Mouse (Mus musculus): ENCODE measurements at regions not wholly inside any gene's neighbourhood (a gene's known extent, or its start where the extent isn't known, plus 50 kb on each side); places are given as distances from the start of the nearest gene placed in this dataset.

GRCm38 (mm10) chr13:102036001-102036400, 268.0 kb upstream of the Pik3r1 start:
- TF ChIP-seq EP300 (IDR thresholded peaks at IDR 0.05; ENCODE audit: low read depth) (no peak), CTCF (IDR thresholded peaks at IDR 0.05; ENCODE audit: low read depth) (no peak)
- Histone ChIP-seq H3K9ac (replicated peaks) (no peak overlapping the region), H3K4me1 (ENCODE audit: insufficient read depth) (0 out of 2 replicates have a peak, but pooled peaks cover 2% of the 10 kb centered on the region), H3K4me3 (ENCODE audit: low read depth, low read length) (no peak overlapping the region), H3K36me3 (replicated peaks; ENCODE audit: insufficient read depth, low read length) (no peaks in the 10 kb centered on the region), H3K4me2 (ENCODE audit: low read depth, low read length) (no peak overlapping the region), H3K9me3 (ENCODE audit: low read length) (no peaks in the 10 kb centered on the region), H3K27ac (ENCODE audit: low read depth) (no peak overlapping the region), H3K27me3 (ENCODE audit: insufficient read depth, low read length) (no peaks in the 10 kb centered on the region)
- ATAC-seq (no peak), DNase-seq (no peak)
- 81% methylated on average over 5 of the region's 5 CpGs for WGBS (ENCODE audit: insufficient replicate concordance)

- Histone ChIP-seq H3K27ac (ENCODE audit: low read depth) (no peak overlapping the region), H3K4me2 (ENCODE audit: low read depth, low read length) (no peak overlapping the region)
- WGBS (ENCODE audit: insufficient replicate concordance): 69% methylated on average over 7 of the region's 7 CpGs
These were observed 269.0 kb upstream of the Pik3r1 start for GRCm38 (mm10) chr13:102036819-102037624.

GRCm38 (mm10) chr13:102060213-102060612, 292.2 kb upstream of the Pik3r1 start:
- no peak for ATAC-seq
- no peak for DNase-seq

More at GRCm38 (mm10) chr13:102036819-102037624, 269.0 kb upstream of the Pik3r1 start:
- H3K9ac ChIP-seq (replicated peaks): no peak overlapping the region
- 0 out of 2 replicates have a peak, but pooled peaks cover 2% of the 10 kb centered on the region for H3K4me1 ChIP-seq (ENCODE audit: insufficient read depth)
- no peaks in the 10 kb centered on the region for H3K27me3 ChIP-seq (ENCODE audit: insufficient read depth, low read length)
- TF ChIP-seq CTCF (IDR thresholded peaks at IDR 0.05; ENCODE audit: low read depth): no peak
- no peak for TF ChIP-seq EP300 (IDR thresholded peaks at IDR 0.05; ENCODE audit: low read depth)
- DNase-seq: no peak
- H3K4me3 ChIP-seq (ENCODE audit: low read depth, low read length): no peak overlapping the region
- no peak for ATAC-seq
- H3K9me3 ChIP-seq (ENCODE audit: low read length): no peaks in the 10 kb centered on the region
- no peaks in the 10 kb centered on the region for H3K36me3 ChIP-seq (replicated peaks; ENCODE audit: insufficient read depth, low read length)

GRCm38 (mm10) chr13:102064590-102065273, 296.7 kb upstream of the Pik3r1 start:
- no peak overlapping the region for H3K9ac ChIP-seq (replicated peaks)
- no peak overlapping the region for H3K4me2 ChIP-seq (ENCODE audit: low read depth, low read length)
- H3K9me3 ChIP-seq (ENCODE audit: low read length): no peaks in the 10 kb centered on the region
- ATAC-seq (peak; percentile 47; the same call in 1 of the 2 replicates), DNase-seq (no peak)
- H3K27me3 ChIP-seq (ENCODE audit: insufficient read depth, low read length): no peaks in the 10 kb centered on the region
- no peaks in the 10 kb centered on the region for H3K4me1 ChIP-seq (ENCODE audit: insufficient read depth)
- no peak overlapping the region for H3K4me3 ChIP-seq (ENCODE audit: low read depth, low read length)
- WGBS (ENCODE audit: insufficient replicate concordance): 39% methylated on average over 7 of the region's 7 CpGs
- TF ChIP-seq CTCF (IDR thresholded peaks at IDR 0.05; ENCODE audit: low read depth) (no peak), EP300 (IDR thresholded peaks at IDR 0.05; ENCODE audit: low read depth) (peak; percentile 77)
- no peaks in the 10 kb centered on the region for H3K36me3 ChIP-seq (replicated peaks; ENCODE audit: insufficient read depth, low read length)
- H3K27ac ChIP-seq (ENCODE audit: low read depth): no peak overlapping the region

More at GRCm38 (mm10) chr13:102060213-102060612, 292.2 kb upstream of the Pik3r1 start:
- TF ChIP-seq EP300 (IDR thresholded peaks at IDR 0.05; ENCODE audit: low read depth) (no peak), CTCF (IDR thresholded peaks at IDR 0.05; ENCODE audit: low read depth) (no peak)
- no peak overlapping the region for H3K9ac ChIP-seq (replicated peaks)
- 71% methylated on average over 3 of the region's 3 CpGs for WGBS (ENCODE audit: insufficient replicate concordance)
- H3K36me3 ChIP-seq (replicated peaks; ENCODE audit: insufficient read depth, low read length): no peaks in the 10 kb centered on the region
- H3K27ac ChIP-seq (ENCODE audit: low read depth): no peak overlapping the region
- no peak overlapping the region for H3K4me2 ChIP-seq (ENCODE audit: low read depth, low read length)
- H3K27me3 ChIP-seq (ENCODE audit: insufficient read depth, low read length): no peaks in the 10 kb centered on the region
- no peaks in the 10 kb centered on the region for H3K4me1 ChIP-seq (ENCODE audit: insufficient read depth)
- H3K4me3 ChIP-seq (ENCODE audit: low read depth, low read length): no peak overlapping the region
- H3K9me3 ChIP-seq (ENCODE audit: low read length): no peaks in the 10 kb centered on the region

GRCm38 (mm10) chr13:102065274-102065640, 297.2 kb upstream of the Pik3r1 start:
- Histone ChIP-seq H3K4me2 (ENCODE audit: low read depth, low read length) (no peak overlapping the region), H3K9ac (replicated peaks) (no peak overlapping the region), H3K36me3 (replicated peaks; ENCODE audit: insufficient read depth, low read length) (no peaks in the 10 kb centered on the region), H3K4me1 (ENCODE audit: insufficient read depth) (no peaks in the 10 kb centered on the region), H3K27ac (ENCODE audit: low read depth) (no peak overlapping the region), H3K4me3 (ENCODE audit: low read depth, low read length) (no peak overlapping the region), H3K9me3 (ENCODE audit: low read length) (no peaks in the 10 kb centered on the region), H3K27me3 (ENCODE audit: insufficient read depth, low read length) (no peaks in the 10 kb centered on the region)
- no peak for ATAC-seq
- 77% methylated on average over 5 of the region's 5 CpGs for WGBS (ENCODE audit: insufficient replicate concordance)
- DNase-seq: no peak
- TF ChIP-seq EP300 (IDR thresholded peaks at IDR 0.05; ENCODE audit: low read depth) (no peak), CTCF (IDR thresholded peaks at IDR 0.05; ENCODE audit: low read depth) (no peak)

- 69% methylated on average over 5 of the region's 5 CpGs for WGBS (ENCODE audit: insufficient replicate concordance)
- no peak overlapping the region for H3K4me3 ChIP-seq (ENCODE audit: low read depth, low read length)
- no peaks in the 10 kb centered on the region for H3K4me1 ChIP-seq (ENCODE audit: insufficient read depth)
- ATAC-seq (no peak), DNase-seq (no peak)
- H3K9ac ChIP-seq (replicated peaks): no peak overlapping the region
- H3K9me3 ChIP-seq (ENCODE audit: low read length): no peaks in the 10 kb centered on the region
- TF ChIP-seq EP300 (IDR thresholded peaks at IDR 0.05; ENCODE audit: low read depth) (no peak), CTCF (IDR thresholded peaks at IDR 0.05; ENCODE audit: low read depth) (no peak)
- no peak overlapping the region for H3K4me2 ChIP-seq (ENCODE audit: low read depth, low read length)
- H3K27me3 ChIP-seq (ENCODE audit: insufficient read depth, low read length): no peaks in the 10 kb centered on the region
- H3K36me3 ChIP-seq (replicated peaks; ENCODE audit: insufficient read depth, low read length): no peaks in the 10 kb centered on the region
- H3K27ac ChIP-seq (ENCODE audit: low read depth): no peak overlapping the region
These were observed 297.8 kb upstream of the Pik3r1 start for GRCm38 (mm10) chr13:102065796-102066195.

All from liver, postnatal 0 days (tissue).